Comparison of ENCODE assay signal across 22 mouse cellular contexts in the genomic region with DNA sequence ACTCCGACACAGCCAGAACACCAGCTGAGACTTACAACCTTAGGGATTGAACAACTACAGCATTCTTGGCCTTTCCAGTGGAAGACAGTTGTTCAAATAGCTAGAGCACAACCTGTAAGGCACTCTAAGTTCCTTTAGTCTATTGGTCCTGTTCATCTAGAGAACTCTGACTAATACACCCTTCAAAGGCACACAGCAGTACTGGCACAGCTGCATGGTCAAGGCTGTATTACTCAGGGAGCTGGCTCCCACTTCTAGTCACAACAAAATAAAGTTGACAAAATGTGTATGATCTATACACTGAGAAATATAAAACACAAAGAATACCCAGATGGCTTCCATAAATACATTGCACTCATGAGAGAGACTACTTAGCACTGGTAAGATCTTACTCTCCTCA.
"Had no signal": no experiment of that assay in that cellular context is flagged by ENCODE, and none has a peak within 500 bp of the region (broad histone marks: within the 10 kb centered on the region; RNA-seq: fewer than 3 reads in every experiment).

No protein-coding gene starts in this region.

- H3K36me3 ChIP-seq: limb, embryonic 13.5 days; liver, embryonic 15.5 days; lung, embryonic 15.5 days; midbrain, embryonic 12.5 days; midbrain, embryonic 15.5 days; neural tube, embryonic 15.5 days; stomach, embryonic 15.5 days had no signal

- H3K4me2 ChIP-seq: kidney, embryonic 15.5 days; limb, embryonic 13.5 days; liver, embryonic 12.5 days; liver, embryonic 15.5 days; lung, embryonic 15.5 days; midbrain, embryonic 12.5 days; midbrain, embryonic 15.5 days; neural tube, embryonic 12.5 days; neural tube, embryonic 15.5 days; stomach, embryonic 15.5 days had no signal

- H3K27ac ChIP-seq: kidney, embryonic 15.5 days; limb, embryonic 10.5 days; limb, embryonic 13.5 days; liver, embryonic 12.5 days; liver, embryonic 15.5 days; lung, embryonic 15.5 days; macrophage; midbrain, embryonic 12.5 days; midbrain, embryonic 15.5 days; neural tube, embryonic 12.5 days; neural tube, embryonic 15.5 days; stomach, embryonic 15.5 days had no signal

- H3K9ac ChIP-seq: kidney, embryonic 15.5 days; limb, embryonic 13.5 days; liver, embryonic 12.5 days; liver, embryonic 15.5 days; lung, embryonic 15.5 days; midbrain, embryonic 12.5 days; midbrain, embryonic 15.5 days; neural tube, embryonic 12.5 days; neural tube, embryonic 15.5 days; stomach, embryonic 15.5 days had no signal

- H3K4me3 ChIP-seq: kidney, embryonic 15.5 days; limb, embryonic 10.5 days; limb, embryonic 13.5 days; liver, embryonic 12.5 days; liver, embryonic 15.5 days; lung, embryonic 15.5 days; midbrain, embryonic 12.5 days; midbrain, embryonic 15.5 days; neural tube, embryonic 12.5 days; neural tube, embryonic 15.5 days; stomach, embryonic 15.5 days had no signal

- H3K9me3 ChIP-seq: kidney, embryonic 15.5 days; limb, embryonic 10.5 days; limb, embryonic 13.5 days; liver, embryonic 12.5 days; liver, embryonic 15.5 days; lung, embryonic 15.5 days; midbrain, embryonic 12.5 days; midbrain, embryonic 15.5 days; neural tube, embryonic 12.5 days; neural tube, embryonic 15.5 days; stomach, embryonic 15.5 days had no signal

- ATAC-seq: liver, embryonic 12.5 days; midbrain, embryonic 15.5 days had no signal

- DNase-seq: kidney, adult 8-10 months; kidney, postnatal 10 days; kidney, postnatal 36 days; liver; lung, adult 18-20 months; lung, postnatal 14 days; right cerebral cortex, adult 18-20 months; right cerebral cortex, postnatal 14 days; spleen, adult 18-20 months; thymus, postnatal 25 days had no signal

- H3K4me1 ChIP-seq: kidney, embryonic 15.5 days; liver, embryonic 12.5 days; liver, embryonic 15.5 days; midbrain, embryonic 12.5 days; midbrain, embryonic 15.5 days; neural tube, embryonic 12.5 days; neural tube, embryonic 15.5 days; stomach, embryonic 15.5 days had no signal

- H3K27me3 ChIP-seq: kidney, embryonic 15.5 days; limb, embryonic 13.5 days; liver, embryonic 12.5 days; liver, embryonic 15.5 days; lung, embryonic 15.5 days; midbrain, embryonic 12.5 days; midbrain, embryonic 15.5 days; neural tube, embryonic 12.5 days; neural tube, embryonic 15.5 days; stomach, embryonic 15.5 days had no signal
